Mouse (Mus musculus): ENCODE data around the gene Olfr159.
"Not testable (repeated sequence)": the region's sequence is repeated elsewhere in the genome, so short reads cannot be mapped to it uniquely, and the experiment has no call there.

Olfr159 gene

GRCm38 (mm10) chr4:43770909-43771308, at the start of gene Olfr159:
TSS of gene Olfr159 (minus strand) at chr4:43771009.
- DNase-seq: no peak

- no peak for DNase-seq
Measured at GRCm38 (mm10) chr4:43798936-43799335, 28.1 kb upstream of the Olfr159 start.

- not testable (repeated sequence) for DNase-seq
Measured at GRCm38 (mm10) chr4:43795844-43796243, 25.0 kb upstream of the Olfr159 start.

- no peak for DNase-seq
Measured at GRCm38 (mm10) chr4:43795296-43795695, 24.5 kb upstream of the Olfr159 start.

- DNase-seq: no peak
Measured at GRCm38 (mm10) chr4:43772304-43772703, 1.5 kb upstream of the Olfr159 start.

GRCm38 (mm10) chr4:43771626-43772025, 817 bp upstream of the Olfr159 start:
- no peak for DNase-seq

GRCm38 (mm10) chr4:43769374-43769773, 1.4 kb downstream of the Olfr159 start:
- DNase-seq: no peak

- DNase-seq: no peak
Measured at GRCm38 (mm10) chr4:43768341-43768740, 2.5 kb downstream of the Olfr159 start.

GRCm38 (mm10) chr4:43763410-43763809, 7.4 kb downstream of the Olfr159 start:
- peak; percentile 27 for DNase-seq

- no peak for DNase-seq
Measured at GRCm38 (mm10) chr4:43761336-43761735, 9.5 kb downstream of the Olfr159 start.

GRCm38 (mm10) chr4:43760460-43760859, 10.3 kb downstream of the Olfr159 start:
- DNase-seq: no peak

- peak; percentile 35 for DNase-seq
Measured at GRCm38 (mm10) chr4:43759571-43760418, 11.0 kb downstream of the Olfr159 start.

- no peak for DNase-seq
Measured at GRCm38 (mm10) chr4:43757213-43757612, 13.6 kb downstream of the Olfr159 start.

GRCm38 (mm10) chr4:43745187-43745586, 25.6 kb downstream of the Olfr159 start:
- DNase-seq: no peak

- DNase-seq: no peak
Measured at GRCm38 (mm10) chr4:43743099-43743498, 27.7 kb downstream of the Olfr159 start.

- DNase-seq: no peak
Measured at GRCm38 (mm10) chr4:43742637-43743036, 28.2 kb downstream of the Olfr159 start.

GRCm38 (mm10) chr4:43741526-43741925, 29.3 kb downstream of the Olfr159 start:
- no peak for DNase-seq

GRCm38 (mm10) chr4:43738989-43739674, 31.7 kb downstream of the Olfr159 start:
- DNase-seq: no peak

- DNase-seq: no peak
Measured at GRCm38 (mm10) chr4:43737144-43737543, 33.7 kb downstream of the Olfr159 start.

- no peak for DNase-seq
Measured at GRCm38 (mm10) chr4:43733186-43733585, 37.6 kb downstream of the Olfr159 start.

GRCm38 (mm10) chr4:43732171-43732570, 38.6 kb downstream of the Olfr159 start:
- no peak for DNase-seq

- no peak for DNase-seq
Measured at GRCm38 (mm10) chr4:43730750-43731297, 40.0 kb downstream of the Olfr159 start.

GRCm38 (mm10) chr4:43729794-43730550, 40.8 kb downstream of the Olfr159 start, which contains the start of gene Spaar:
TSS of gene Spaar (plus strand) at chr4:43730034.
- DNase-seq: peak; percentile 73
